In the genomic region with DNA sequence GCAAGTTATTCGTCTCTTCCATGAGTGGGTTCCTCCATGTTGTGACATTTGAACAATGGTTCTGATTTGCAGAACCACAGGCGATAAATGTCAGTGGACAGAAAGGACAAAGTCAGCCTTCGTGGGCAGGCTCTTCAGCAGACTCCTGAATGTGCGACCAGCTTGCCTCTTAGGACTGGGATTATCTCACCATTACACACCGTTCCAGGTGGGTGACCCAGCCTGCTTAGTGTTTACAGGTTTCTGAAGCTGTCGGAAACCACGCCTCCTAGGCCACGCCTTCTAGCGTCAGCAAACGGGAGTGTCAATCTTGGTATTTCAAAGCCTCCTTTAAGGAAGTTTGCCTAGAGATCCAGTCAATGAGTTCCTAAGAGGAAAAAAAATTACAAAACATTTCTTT, we compare ENCODE assay signal across 8 mouse cellular contexts. TPM values are rescaled to one million over a fixed set of nuclear protein-coding genes. Genes with fewer than 3 reads are reported as not detected.
DNase-seq lines count a peak whose midpoint lies in the region; ATAC-seq lines count a peak whose summit lies in the region.

No protein-coding gene starts in this region.

- WGBS in forebrain, embryonic 15.5 days, result 1% methylated on average over 10 of the region's 10 CpGs
- WGBS in hindbrain, embryonic 10.5 days, result 1% methylated on average over 10 of the region's 10 CpGs

- ATAC-seq in forebrain, embryonic 15.5 days (replicated peaks), result peak; percentile 24; the same call in 1 of the 2 replicates

- peak; percentile 87 for DNase-seq in NIH3T3 (ENCODE audit: low read depth)
- DNase-seq in cerebellum, adult 18-20 months, result peak; percentile 63 to 77
- peak; percentile 60 for DNase-seq in hindbrain, embryonic 10.5 days (ENCODE audit: low spot score)
- peak; percentile 36 to 42 for DNase-seq in layer of hippocampus, postnatal 14 days (ENCODE audit: low spot score in 2 of 2)
- DNase-seq in lung, postnatal 4 days, result peak; percentile 90 to 91
- DNase-seq in retina, postnatal 7 days (ENCODE audit: low read depth, low spot score), result peak; percentile 51
- DNase-seq in yolk sac, embryonic 10.5 days (ENCODE audit: low spot score), result peak; percentile 72

- H3K27me3 ChIP-seq in forebrain, embryonic 15.5 days, result no peaks in the 10 kb centered on the region
- H3K27me3 ChIP-seq in hindbrain, embryonic 10.5 days (ENCODE audit: insufficient read depth, poor library complexity, severe bottlenecking), result peaks cover 32% of the 10 kb centered on the region

- peak overlapping the region; percentile 94 for H3K27ac ChIP-seq in forebrain, embryonic 15.5 days (replicated peaks)
- H3K27ac ChIP-seq in hindbrain, embryonic 10.5 days, result peak overlapping the region; percentile 98

- H3K4me1 ChIP-seq in forebrain, embryonic 15.5 days, result peaks cover 33% of the 10 kb centered on the region
- peaks cover 33% of the 10 kb centered on the region for H3K4me1 ChIP-seq in hindbrain, embryonic 10.5 days (replicated peaks)

- 0 out of 2 replicates have a peak, but pooled peaks cover 3% of the 10 kb centered on the region for H3K36me3 ChIP-seq in forebrain, embryonic 15.5 days
- H3K36me3 ChIP-seq in hindbrain, embryonic 10.5 days, result peaks cover 11% of the 10 kb centered on the region

- H3K4me3 ChIP-seq in forebrain, embryonic 15.5 days, result peak overlapping the region; percentile 99
- H3K4me3 ChIP-seq in hindbrain, embryonic 10.5 days, result peak overlapping the region; percentile 99

- H3K9me3 ChIP-seq in forebrain, embryonic 15.5 days, result no peaks in the 10 kb centered on the region
- H3K9me3 ChIP-seq in hindbrain, embryonic 10.5 days, result no peaks in the 10 kb centered on the region

- peak overlapping the region; percentile 99 for H3K9ac ChIP-seq in forebrain, embryonic 15.5 days (replicated peaks)

- H3K4me2 ChIP-seq in forebrain, embryonic 15.5 days (replicated peaks), result peak overlapping the region; percentile 63

RNA-seq across cellular contexts. Expression of a gene that starts 0.7 kb away (rescaled TPM):
- 86.1 and 87.3 TPM in 2 replicates for polyA plus RNA-seq in forebrain, embryonic 15.5 days (2015; fragmentation: Nextera tagmentation; extraction: Ambion mirVana)
- polyA plus RNA-seq in hindbrain, embryonic 10.5 days (2016; fragmentation: Nextera tagmentation; extraction: Ambion mirVana), result 77.6 and 79.9 TPM in 2 replicates
- 100 to 1,000 TPM; 117 to 126 TPM for total RNA-seq in layer of hippocampus, postnatal 14 days (2021)

Comparison
In these comparisons a context has a peak if more than half of its experiments do, and no peak if none do; other contexts are left out.
1. Peak in every context shown above with its lines: DNase-seq, ATAC-seq, H3K4me3 ChIP-seq and H3K27ac ChIP-seq.
2. DNase-seq: peak in every context shown above with its lines; median percentile 90 in lung, postnatal 4 days; 87 in NIH3T3; 72 in yolk sac, embryonic 10.5 days; 70 in cerebellum, adult 18-20 months; 60 in hindbrain, embryonic 10.5 days; 51 in retina, postnatal 7 days; 39 in layer of hippocampus, postnatal 14 days.